Mouse (Mus musculus) liver, embryonic 14.5 days (tissue): ENCODE results near the gene Sdccag8.

Source experiments
- CTCF ChIP-seq: IDR thresholded peaks from 2 replicates; pipeline ENCODE4 v1.5.1; 2016; ENCODE audit warnings: antibody characterized with exemption, low read depth, control low read depth
- EP300 ChIP-seq: IDR thresholded peaks from 2 replicates; pipeline ENCODE4 v1.6.1; 2016; ENCODE audit warnings: antibody characterized with exemption, low read depth

DNA sequence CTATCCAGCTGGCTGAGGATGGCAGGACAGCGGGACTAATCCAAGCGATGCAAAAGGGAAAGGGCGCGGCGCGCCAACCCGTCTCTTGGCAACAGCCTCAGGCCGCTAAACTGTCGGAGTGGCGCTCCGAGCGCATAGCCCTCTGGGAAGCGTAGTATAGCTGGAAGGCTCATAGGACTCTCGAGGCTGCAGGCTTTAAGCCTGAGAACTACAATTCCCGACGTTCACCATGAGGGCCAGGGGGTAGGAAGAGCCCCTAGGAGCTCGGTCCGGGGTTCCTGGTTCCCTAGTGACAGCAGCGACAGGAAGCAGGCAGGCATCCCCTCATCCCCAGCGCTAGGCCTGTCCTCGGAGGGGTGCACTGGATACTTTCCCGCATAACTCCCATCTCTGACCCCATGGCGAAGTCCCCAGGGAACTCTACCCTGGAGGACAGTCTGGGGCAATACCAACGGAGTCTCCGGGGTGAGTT is at the start of gene Sdccag8:
- TF ChIP-seq CTCF (peak; percentile 22; the same call in 1 of the 2 replicates), EP300 (no peak)
